Mouse (Mus musculus) myocyte (in vitro differentiated cells): ENCODE measurements around the gene Plxnc1. TPM values are rescaled to one million over a fixed set of nuclear protein-coding genes. Genes with fewer than 3 reads are reported as not detected.

Experiments
- H3K27me3 ChIP-seq: one replicate; pipeline ENCODE4 v1.6.1; 2011; ENCODE audit not compliant: control insufficient read depth, insufficient read depth, insufficient read length
- H3K36me3 ChIP-seq: one replicate; pipeline ENCODE4 v1.6.1; 2011; ENCODE audit not compliant: control insufficient read depth, insufficient read depth
- H3K4me2 ChIP-seq: one replicate; pipeline ENCODE4 v1.6.1; 2011; ENCODE audit warnings: low read depth, control low read depth
- H3K4me3 ChIP-seq: one replicate; pipeline ENCODE4 v1.5.1; 2011; ENCODE audit warnings: mild to moderate bottlenecking, control low read depth, moderate library complexity
- H3K79me2 ChIP-seq: one replicate; pipeline ENCODE4 v1.6.1; 2011; ENCODE audit not compliant: control insufficient read depth, insufficient read depth
- H3ac ChIP-seq: one replicate; pipeline ENCODE4 v1.6.1; 2011; ENCODE audit not compliant: control insufficient read depth, insufficient read length
- CEBPB ChIP-seq: IDR thresholded peaks from 2 replicates; pipeline ENCODE4 v1.6.1; 2011; ENCODE audit warnings: mild to moderate bottlenecking, moderate library complexity; ENCODE audit not compliant: poor library complexity, insufficient read depth, severe bottlenecking
- E2F4 ChIP-seq: IDR thresholded peaks from one replicate; pipeline ENCODE4 v1.6.1; 2011; ENCODE audit warnings: mild to moderate bottlenecking, control low read depth, moderate library complexity; ENCODE audit not compliant: insufficient read depth
- MAX ChIP-seq: IDR thresholded peaks from one replicate; pipeline ENCODE4 v1.6.1; 2011; ENCODE audit warnings: low read depth, mild to moderate bottlenecking, control low read depth
- MYOD1 ChIP-seq, 3 experiments: IDR thresholded peaks; one replicate each; pipeline ENCODE4 v1.6.1; 2011; ENCODE audit warnings: control low read depth in 2 of 3, low read depth in 2 of 3, mild to moderate bottlenecking in 2 of 3, moderate library complexity in 1 of 3; ENCODE audit not compliant: insufficient read length in 2 of 3, control insufficient read depth in 1 of 3
- MYOG ChIP-seq, 3 experiments: IDR thresholded peaks; one replicate each; pipeline ENCODE4 v1.6.1; 2011; ENCODE audit warnings: control low read depth in 2 of 3, low read depth in 2 of 3, mild to moderate bottlenecking in 2 of 3; ENCODE audit not compliant: insufficient read length in 2 of 3, control insufficient read depth in 1 of 3, insufficient read depth in 1 of 3
- POLR2A ChIP-seq: IDR thresholded peaks from one replicate; pipeline ENCODE4 v1.6.1; 2011; ENCODE audit warnings: low read depth, mild to moderate bottlenecking, control low read depth, moderate library complexity; ENCODE audit not compliant: insufficient read length
- POLR2AphosphoS2 ChIP-seq: IDR thresholded peaks from one replicate; pipeline ENCODE4 v1.6.1; 2011; ENCODE audit warnings: low read depth, control low read depth; ENCODE audit not compliant: insufficient read length
- REST ChIP-seq: IDR thresholded peaks from one replicate; pipeline ENCODE4 v1.6.1; 2011; ENCODE audit warnings: mild to moderate bottlenecking, control low read depth, moderate library complexity; ENCODE audit not compliant: insufficient read depth, insufficient read length
- SRF ChIP-seq: IDR thresholded peaks from one replicate; pipeline ENCODE4 v1.6.1; 2011; ENCODE audit warnings: low read depth; ENCODE audit not compliant: control insufficient read depth, insufficient read length
- TCF12 ChIP-seq: IDR thresholded peaks from one replicate; pipeline ENCODE4 v1.6.1; 2011; ENCODE audit warnings: mild to moderate bottlenecking, control low read depth; ENCODE audit not compliant: poor library complexity, insufficient read depth, severe bottlenecking
- TCF3 ChIP-seq: IDR thresholded peaks from one replicate; pipeline ENCODE4 v1.6.1; 2011; ENCODE audit warnings: low read depth, control low read depth; ENCODE audit not compliant: insufficient read length
- USF1 ChIP-seq: IDR thresholded peaks from one replicate; pipeline ENCODE4 v1.6.1; 2011; ENCODE audit warnings: low read depth, mild to moderate bottlenecking, control low read depth, moderate library complexity
- polyA plus RNA-seq: library from polyadenylated mRNA; unstranded; fragments of >200 nt; fragmentation: generic; extraction: Trizol; gene quantifications from one replicate; pipeline ENCODE4 v1.2.1, GENCODE M21; 2012; ENCODE audit warnings: missing spikeins

Plxnc1 gene
- polyA plus RNA-seq, 1 experiment: not detected

DNA sequence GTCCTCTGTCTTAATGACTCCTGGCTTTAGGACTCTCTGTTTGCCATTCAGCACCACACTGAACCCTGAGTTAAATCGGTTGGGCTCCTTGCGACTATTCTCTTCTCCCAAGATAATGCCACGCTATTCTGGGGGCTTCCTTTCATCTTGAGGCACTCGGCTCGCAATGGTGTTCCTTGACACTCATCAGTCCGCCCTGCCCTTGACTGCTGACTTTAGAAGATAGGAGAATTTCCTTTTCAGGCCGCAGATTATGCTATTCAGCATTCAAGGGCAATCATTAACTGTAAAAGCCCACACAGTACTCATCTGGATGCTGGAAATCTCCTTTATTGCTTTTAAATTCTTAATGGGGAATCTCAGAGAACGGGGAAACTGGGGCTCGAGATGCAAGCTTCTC is 108.8 kb downstream of the Plxnc1 start:
- TF ChIP-seq MYOG (IDR thresholded peaks at IDR 0.05; ENCODE audit: control insufficient read depth in 1 of 3, insufficient read depth in 1 of 3, insufficient read length in 2 of 3, low read depth in 2 of 3) (no peak), E2F4 (no peak), POLR2A (no peak), TCF3 (no peak), REST (no peak), SRF (no peak), CEBPB (no peak)
- Histone ChIP-seq H3K4me3 (no peak overlapping the region), H3K79me2 (no peaks in the 10 kb centered on the region), H3K4me2 (no peak overlapping the region), H3ac (no peak overlapping the region), H3K27me3 (peaks cover 39% of the 10 kb centered on the region), H3K36me3 (no peaks in the 10 kb centered on the region)

DNA sequence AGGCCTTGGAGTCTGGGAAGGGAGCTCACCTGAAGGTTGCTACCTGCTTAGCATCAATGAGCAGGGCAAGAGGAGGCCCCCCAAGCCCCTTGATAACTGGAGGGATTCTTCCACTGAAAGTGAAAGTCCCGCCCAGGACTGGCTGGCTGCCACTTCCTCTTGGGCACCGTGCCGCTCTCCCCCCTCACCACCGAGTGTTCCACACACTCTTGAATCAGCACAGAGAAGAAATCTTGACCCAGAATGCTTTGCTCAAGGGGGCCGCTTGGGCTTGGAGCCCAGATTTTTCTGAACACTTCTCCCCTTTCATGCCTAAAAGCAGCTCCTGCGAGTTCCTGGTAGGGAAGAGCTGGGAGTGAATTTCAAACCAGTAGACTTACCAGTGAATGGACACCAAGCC is 115.2 kb downstream of the Plxnc1 start:
- no peak for TF ChIP-seq CEBPB
- no peak for TF ChIP-seq SRF
- no peak for TF ChIP-seq MYOD1 (IDR thresholded peaks at IDR 0.05; ENCODE audit: control insufficient read depth in 1 of 3, insufficient read length in 2 of 3, low read depth in 2 of 3)
- no peak for TF ChIP-seq E2F4
- no peak overlapping the region for H3K4me3 ChIP-seq
- no peaks in the 10 kb centered on the region for H3K79me2 ChIP-seq
- no peak overlapping the region for H3ac ChIP-seq
- H3K36me3 ChIP-seq: no peaks in the 10 kb centered on the region
- peak overlapping the region; percentile 27 for H3K4me2 ChIP-seq
- H3K27me3 ChIP-seq: peaks cover 20% of the 10 kb centered on the region

DNA sequence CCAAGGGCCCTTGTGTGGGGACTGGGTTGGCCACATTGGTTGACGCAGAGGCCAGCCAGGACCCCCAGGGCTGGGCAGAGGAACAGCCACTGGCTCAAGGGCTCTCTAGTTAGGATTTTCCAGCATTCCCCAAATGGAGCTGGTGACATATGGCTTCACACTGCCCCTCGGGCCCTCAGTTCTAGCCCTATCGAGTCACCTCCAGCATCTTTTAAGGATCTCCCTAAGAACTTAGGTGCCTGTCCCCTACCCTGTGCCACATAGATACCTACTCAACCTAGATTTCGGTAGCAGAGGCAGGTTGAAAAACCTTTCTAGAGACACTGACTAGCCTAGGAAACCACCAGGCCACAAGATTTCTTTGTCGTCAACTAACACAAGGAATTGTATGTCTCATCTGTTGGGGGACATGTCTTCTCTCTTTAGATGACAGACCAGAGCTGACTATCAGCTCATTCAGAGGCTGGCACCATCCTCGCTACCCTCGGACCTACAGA is 115.9 kb downstream of the Plxnc1 start:
- no peaks in the 10 kb centered on the region for H3K79me2 ChIP-seq
- no peaks in the 10 kb centered on the region for H3K36me3 ChIP-seq
- H3ac ChIP-seq: no peak overlapping the region
- TF ChIP-seq MAX (no peak), TCF3 (no peak), E2F4 (no peak), USF1 (no peak), TCF12 (no peak), SRF (no peak), MYOG (IDR thresholded peaks at IDR 0.05; ENCODE audit: control insufficient read depth in 1 of 3, insufficient read depth in 1 of 3, insufficient read length in 2 of 3, low read depth in 2 of 3) (no peak), REST (no peak), POLR2AphosphoS2 (no peak), MYOD1 (IDR thresholded peaks at IDR 0.05; ENCODE audit: control insufficient read depth in 1 of 3, insufficient read length in 2 of 3, low read depth in 2 of 3) (no peak), CEBPB (no peak), POLR2A (no peak)
- H3K4me3 ChIP-seq: no peak overlapping the region
- H3K4me2 ChIP-seq: peak overlapping the region; percentile 27
- peaks cover 16% of the 10 kb centered on the region for H3K27me3 ChIP-seq

DNA sequence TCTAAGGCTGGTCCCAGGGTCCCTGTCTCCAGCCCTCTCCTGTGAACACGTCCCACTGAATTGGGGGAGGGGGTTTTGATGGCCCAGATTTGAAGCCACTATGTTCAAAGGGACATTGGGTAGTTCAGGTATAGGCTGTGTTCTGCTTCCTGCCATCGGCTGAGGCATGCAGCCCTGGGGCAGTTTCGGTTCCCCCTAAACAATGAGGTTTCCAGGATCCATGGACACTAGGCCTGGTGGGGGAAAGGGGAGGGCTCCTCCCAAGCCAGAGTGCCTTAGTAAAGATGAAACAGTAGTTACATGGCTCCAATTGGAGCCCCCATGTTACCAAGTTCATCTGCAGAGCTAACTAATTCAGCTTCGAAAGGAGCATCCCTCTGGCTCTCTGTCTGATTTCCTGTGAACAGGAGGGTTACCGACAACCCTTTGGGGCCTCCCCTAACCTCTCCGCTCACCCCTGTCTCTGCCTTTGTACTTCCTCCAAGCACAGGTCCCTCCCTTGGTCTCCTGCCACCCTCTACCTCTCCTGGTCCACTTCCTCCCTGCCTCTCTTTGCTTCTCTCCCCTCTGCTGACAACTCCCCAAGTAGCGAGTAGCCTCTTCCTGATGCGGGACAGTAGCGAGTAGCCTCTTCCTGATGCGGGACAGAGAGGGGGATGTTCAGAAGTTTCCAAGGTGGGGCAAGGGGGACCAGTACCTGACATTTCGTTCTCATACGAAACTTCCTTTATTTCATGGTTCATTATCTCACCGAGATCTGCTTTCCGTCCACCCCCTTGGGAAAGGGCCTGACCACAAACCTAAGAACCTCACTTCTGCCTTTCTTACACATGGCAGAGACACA is 116.5 kb downstream of the Plxnc1 start:
- Histone ChIP-seq H3K4me2 (no peak overlapping the region), H3K79me2 (no peaks in the 10 kb centered on the region), H3ac (no peak overlapping the region), H3K36me3 (no peaks in the 10 kb centered on the region), H3K4me3 (no peak overlapping the region), H3K27me3 (peaks cover 10% of the 10 kb centered on the region)
- TF ChIP-seq POLR2A (no peak), REST (no peak), E2F4 (no peak), SRF (no peak), USF1 (no peak), MYOG (IDR thresholded peaks at IDR 0.05; ENCODE audit: control insufficient read depth in 1 of 3, insufficient read depth in 1 of 3, insufficient read length in 2 of 3, low read depth in 2 of 3) (no peak), POLR2AphosphoS2 (no peak), MYOD1 (IDR thresholded peaks at IDR 0.05; ENCODE audit: control insufficient read depth in 1 of 3, insufficient read length in 2 of 3, low read depth in 2 of 3) (no peak), CEBPB (no peak), TCF3 (no peak), TCF12 (no peak), MAX (no peak)

DNA sequence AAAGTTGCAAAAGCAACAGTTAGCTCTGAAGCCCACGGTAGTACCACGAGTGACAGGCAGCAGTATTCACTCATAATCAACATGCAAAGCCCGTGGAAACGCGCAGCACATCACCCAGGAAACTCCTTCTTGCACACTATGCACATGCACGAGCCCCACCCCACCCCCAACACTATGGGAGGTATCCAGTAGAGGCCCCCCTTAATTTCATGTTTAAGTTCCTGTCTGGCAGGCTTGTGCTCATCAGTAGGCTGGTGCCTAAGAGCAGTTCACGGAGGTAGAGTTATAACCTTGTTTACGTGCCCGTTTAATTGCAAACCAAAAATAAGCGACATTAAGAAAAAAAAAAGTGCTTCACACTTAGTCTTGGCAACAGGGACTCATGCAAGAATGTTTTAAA is 117.3 kb downstream of the Plxnc1 start:
- no peak for TF ChIP-seq POLR2AphosphoS2
- no peak for TF ChIP-seq MAX
- no peak for TF ChIP-seq TCF12
- TF ChIP-seq E2F4: no peak
- no peak for TF ChIP-seq CEBPB
- TF ChIP-seq USF1: no peak
- no peak for TF ChIP-seq MYOD1 (IDR thresholded peaks at IDR 0.05; ENCODE audit: control insufficient read depth in 1 of 3, insufficient read length in 2 of 3, low read depth in 2 of 3)
- no peak for TF ChIP-seq TCF3
- TF ChIP-seq REST: no peak
- TF ChIP-seq SRF: no peak
- TF ChIP-seq MYOG (IDR thresholded peaks at IDR 0.05; ENCODE audit: control insufficient read depth in 1 of 3, insufficient read depth in 1 of 3, insufficient read length in 2 of 3, low read depth in 2 of 3): no peak
- TF ChIP-seq POLR2A: no peak
- Histone ChIP-seq H3K79me2 (no peaks in the 10 kb centered on the region), H3K36me3 (no peaks in the 10 kb centered on the region)

More for the DNA sequence above, 117.3 kb downstream of the Plxnc1 start:
- Histone ChIP-seq H3ac (no peak overlapping the region), H3K4me2 (no peak overlapping the region), H3K4me3 (no peak overlapping the region), H3K27me3 (peaks cover 3% of the 10 kb centered on the region)
